Comparison of ENCODE assay signal across 15 mouse cellular contexts in the genomic region with DNA sequence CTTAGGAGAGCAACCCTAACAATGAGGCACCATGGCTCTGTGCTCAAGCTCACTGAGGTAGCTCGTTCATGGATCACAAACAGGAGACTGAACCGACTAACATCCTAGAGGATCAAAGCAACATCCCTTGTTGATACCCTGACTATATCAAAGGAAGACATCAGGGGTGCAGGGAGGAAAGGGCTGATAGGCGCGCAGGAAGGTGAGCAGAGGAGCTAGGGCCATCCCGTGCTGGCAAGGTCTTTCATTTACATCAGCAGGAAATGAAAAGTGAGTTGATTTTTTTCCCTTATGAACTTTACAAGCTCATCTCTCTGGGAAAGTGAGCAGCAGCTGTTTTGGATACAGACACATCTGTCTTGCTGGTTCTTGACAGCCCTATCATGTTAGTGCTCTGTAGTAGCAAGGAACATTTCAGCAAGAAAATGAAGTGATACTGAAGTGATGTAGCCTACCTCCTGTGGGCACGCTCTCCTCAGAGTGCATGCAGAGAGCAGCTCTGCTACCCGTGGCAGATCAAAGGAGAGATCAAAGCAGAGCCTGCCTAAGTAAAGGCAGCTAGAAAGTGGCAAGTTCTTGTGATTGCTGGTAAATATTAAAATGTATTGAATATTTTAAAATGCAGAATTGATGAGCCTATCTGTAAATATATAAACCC.
DNase-seq lines count a peak whose midpoint lies in the region; ATAC-seq and TF ChIP-seq lines count a peak whose summit lies in the region.
"Had no signal": no experiment of that assay in that cellular context is flagged by ENCODE, and none has a peak within 500 bp of the region (broad histone marks: within the 10 kb centered on the region; RNA-seq: fewer than 3 reads in every experiment).

No protein-coding gene starts in this region.

- H3K4me3 ChIP-seq in lung, embryonic 14.5 days (ENCODE audit: low read depth, low read length): no peak overlapping the region
- no peak overlapping the region for H3K4me3 ChIP-seq in lung, postnatal 0 days (ENCODE audit: low read depth, low read length)
- H3K4me3 ChIP-seq in neural tube, embryonic 15.5 days (replicated peaks): no peak overlapping the region
- H3K4me3 ChIP-seq: forebrain, embryonic 13.5 days; heart, embryonic 15.5 days; layer of hippocampus, adult 2 months; left cerebral cortex, adult 2 months; limb, embryonic 15.5 days had no signal

- H3K27ac ChIP-seq in lung, embryonic 14.5 days (ENCODE audit: low read depth): no peak overlapping the region
- H3K27ac ChIP-seq in lung, postnatal 0 days (ENCODE audit: low read length): no peak overlapping the region
- H3K27ac ChIP-seq in neural tube, embryonic 15.5 days (replicated peaks): 0 out of 2 replicates have a peak overlapping the region, but pooled peaks have one; percentile 15
- H3K27ac ChIP-seq: forebrain, embryonic 13.5 days; heart, embryonic 15.5 days; layer of hippocampus, adult 2 months; left cerebral cortex, adult 2 months; limb, embryonic 15.5 days had no signal

- H3K4me2 ChIP-seq in lung, embryonic 14.5 days: no peak overlapping the region
- no peak overlapping the region for H3K4me2 ChIP-seq in lung, postnatal 0 days (replicated peaks; ENCODE audit: low read depth, low read length)
- no peak overlapping the region for H3K4me2 ChIP-seq in neural tube, embryonic 15.5 days
- H3K4me2 ChIP-seq: forebrain, embryonic 13.5 days; heart, embryonic 15.5 days; limb, embryonic 15.5 days had no signal

- no peaks in the 10 kb centered on the region for H3K27me3 ChIP-seq in lung, embryonic 14.5 days (ENCODE audit: insufficient read depth, low read length)
- no peaks in the 10 kb centered on the region for H3K27me3 ChIP-seq in lung, postnatal 0 days (replicated peaks; ENCODE audit: insufficient read depth, low read length)
- no peaks in the 10 kb centered on the region for H3K27me3 ChIP-seq in neural tube, embryonic 15.5 days (replicated peaks)
- H3K27me3 ChIP-seq: forebrain, embryonic 13.5 days; heart, embryonic 15.5 days; limb, embryonic 15.5 days had no signal

- no peaks in the 10 kb centered on the region for H3K9me3 ChIP-seq in lung, embryonic 14.5 days (ENCODE audit: low read depth, low read length)
- H3K9me3 ChIP-seq in lung, postnatal 0 days (ENCODE audit: low read length): no peaks in the 10 kb centered on the region
- no peaks in the 10 kb centered on the region for H3K9me3 ChIP-seq in neural tube, embryonic 15.5 days (replicated peaks)
- H3K9me3 ChIP-seq: forebrain, embryonic 13.5 days; heart, embryonic 15.5 days; limb, embryonic 15.5 days had no signal

- no peaks in the 10 kb centered on the region for H3K36me3 ChIP-seq in lung, embryonic 14.5 days (ENCODE audit: insufficient read depth)
- H3K36me3 ChIP-seq in lung, postnatal 0 days (ENCODE audit: insufficient read depth, low read length): no peaks in the 10 kb centered on the region
- H3K36me3 ChIP-seq in neural tube, embryonic 15.5 days: peaks cover 2% of the 10 kb centered on the region; the same call in 1 of the 2 replicates
- H3K36me3 ChIP-seq: heart, embryonic 15.5 days had no signal

- ATAC-seq in lung, embryonic 14.5 days (ENCODE audit: insufficient read depth): 0 out of 2 replicates have a peak, but pooled peaks have one; percentile 45
- ATAC-seq in lung, postnatal 0 days: no peak
- peak; percentile 70 for ATAC-seq in inflammation-experienced regulatory T-cells, adult 6 months
- ATAC-seq in neural tube, embryonic 15.5 days (ENCODE audit: low FRiP score): no peak
- ATAC-seq: forebrain, embryonic 13.5 days; liver, postnatal 0 days had no signal

- no peak for DNase-seq in lung, embryonic 14.5 days
- DNase-seq in lung, postnatal 0 days (ENCODE audit: low spot score): no peak
- DNase-seq in T-cell, adult 2 months (ENCODE audit: low spot score): peak; percentile 26
- no peak for DNase-seq in MN1 (ENCODE audit: low spot score)
- no peak for DNase-seq in cerebellum, adult 9-11 months
- DNase-seq: liver, postnatal 0 days; lung, postnatal 4 days; right cerebral cortex, postnatal 14 days had no signal

- TF ChIP-seq CTCF in lung, embryonic 14.5 days (IDR thresholded peaks at IDR 0.05; ENCODE audit: low read depth): no peak
- TF ChIP-seq CTCF in lung, postnatal 0 days (IDR thresholded peaks at IDR 0.05): no peak

- WGBS in lung, embryonic 14.5 days: 20% methylated on average over 7 of the region's 7 CpGs
- WGBS in lung, postnatal 0 days: 40% methylated on average over 7 of the region's 7 CpGs
- 48% methylated on average over 7 of the region's 7 CpGs for WGBS in neural tube, embryonic 15.5 days

- no peak overlapping the region for H3K9ac ChIP-seq in lung, embryonic 14.5 days
- H3K9ac ChIP-seq in lung, postnatal 0 days (replicated peaks; ENCODE audit: low read depth): no peak overlapping the region
- H3K9ac ChIP-seq in neural tube, embryonic 15.5 days (replicated peaks): no peak overlapping the region
- H3K9ac ChIP-seq: forebrain, embryonic 13.5 days; heart, embryonic 15.5 days; limb, embryonic 15.5 days; liver, postnatal 0 days had no signal

- no peak for TF ChIP-seq EP300 in lung, postnatal 0 days (IDR thresholded peaks at IDR 0.05)

- 0 out of 2 replicates have a peak, but pooled peaks cover 4% of the 10 kb centered on the region for H3K4me1 ChIP-seq in lung, embryonic 14.5 days (ENCODE audit: insufficient read depth)
- H3K4me1 ChIP-seq in lung, postnatal 0 days (ENCODE audit: insufficient read depth, low read depth, low read length): no peaks in the 10 kb centered on the region
- H3K4me1 ChIP-seq in neural tube, embryonic 15.5 days: peaks cover 14% of the 10 kb centered on the region
- H3K4me1 ChIP-seq: heart, embryonic 15.5 days; limb, embryonic 15.5 days had no signal

Comparison
In these comparisons a context has a peak if more than half of its experiments do, and no peak if none do; other contexts are left out.
1. ATAC-seq: peak in lung, embryonic 14.5 days (single experiment) and inflammation-experienced regulatory T-cells, adult 6 months (single experiment); none in lung, postnatal 0 days (single experiment) and neural tube, embryonic 15.5 days (single experiment).